Mouse (Mus musculus): ENCODE measurements around the gene Dgkg. TPM values are rescaled to one million over a fixed set of nuclear protein-coding genes. Genes with fewer than 3 reads are reported as not detected.

Gene Dgkg
- total RNA-seq, 4 experiments from 2014 or later: 53.2 to 63.0 (median 55.1) TPM

DNA sequence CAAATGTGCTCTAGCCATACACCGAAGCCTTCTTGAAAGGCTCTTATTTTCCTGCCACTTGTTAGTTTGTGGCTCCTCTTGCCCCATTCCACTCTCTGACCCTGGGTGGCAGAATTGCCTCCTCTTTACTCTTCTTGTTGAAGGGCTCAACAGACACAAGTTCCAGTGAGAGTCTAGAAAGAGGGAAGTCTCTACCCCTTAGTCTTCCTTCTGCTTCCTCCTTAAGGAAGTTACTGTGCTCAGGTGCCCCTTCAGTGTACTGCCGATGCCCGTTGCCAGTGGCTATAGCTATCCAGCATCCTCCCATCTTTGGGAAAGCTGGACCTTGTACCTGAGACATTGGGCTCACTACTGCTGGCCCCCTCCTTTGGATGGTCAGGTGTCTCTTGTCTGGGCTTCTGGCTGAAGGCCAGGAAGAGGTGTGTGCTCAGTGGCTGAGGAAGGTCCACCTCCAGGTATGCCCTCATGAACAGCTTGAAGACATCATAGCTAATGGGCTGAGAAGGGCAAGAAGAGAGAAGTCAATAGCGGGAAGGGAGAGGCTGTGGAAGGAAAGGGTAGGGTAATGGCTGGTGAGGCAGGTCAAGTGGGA lies 56.8 kb downstream of the Dgkg start:
- DNase-seq (ENCODE audit: low spot score in 2 of 2): no peak

GRCm38 (mm10) chr16:22598741-22599140 lies 58.3 kb downstream of the Dgkg start:
- no peak for DNase-seq (ENCODE audit: low spot score in 2 of 2)

GRCm38 (mm10) chr16:22596394-22596793 lies 60.6 kb downstream of the Dgkg start:
- DNase-seq (ENCODE audit: low spot score in 2 of 2): no peak

GRCm38 (mm10) chr16:22593907-22594306 lies 63.1 kb downstream of the Dgkg start:
- DNase-seq (ENCODE audit: low spot score in 2 of 2): no peak

- no peak for DNase-seq (ENCODE audit: low spot score in 2 of 2)
Observed at GRCm38 (mm10) chr16:22589619-22590018, 67.4 kb downstream of the Dgkg start.

GRCm38 (mm10) chr16:22586151-22586836 lies 70.7 kb downstream of the Dgkg start:
- DNase-seq (ENCODE audit: low spot score in 2 of 2): no peak

DNA sequence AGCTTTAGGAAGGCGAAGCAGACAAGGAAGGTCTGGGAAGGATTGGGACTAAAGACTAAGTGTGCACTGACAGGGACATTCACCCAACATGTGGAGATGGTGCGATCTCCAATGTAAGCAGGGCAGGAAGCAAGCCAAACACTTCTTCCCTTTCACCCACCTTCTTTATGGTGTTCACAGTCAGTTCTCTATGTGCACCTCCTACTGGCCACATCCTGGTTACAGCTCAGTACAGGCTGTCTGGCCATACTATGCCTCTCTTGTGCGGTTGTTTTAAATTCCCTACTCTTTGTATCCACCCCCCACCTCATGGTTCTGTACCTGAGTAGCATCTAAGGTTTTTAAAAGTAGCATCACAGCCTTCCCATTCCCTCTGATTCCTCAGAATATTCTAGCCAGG lies 71.5 kb downstream of the Dgkg start:
- DNase-seq (ENCODE audit: low spot score in 2 of 2): no peak

- no peak for DNase-seq (ENCODE audit: low spot score in 2 of 2)
Observed at GRCm38 (mm10) chr16:22583401-22583800, 73.6 kb downstream of the Dgkg start.

- DNase-seq (ENCODE audit: low spot score in 2 of 2): no peak
Observed at GRCm38 (mm10) chr16:22582173-22582929, 74.7 kb downstream of the Dgkg start.

DNA sequence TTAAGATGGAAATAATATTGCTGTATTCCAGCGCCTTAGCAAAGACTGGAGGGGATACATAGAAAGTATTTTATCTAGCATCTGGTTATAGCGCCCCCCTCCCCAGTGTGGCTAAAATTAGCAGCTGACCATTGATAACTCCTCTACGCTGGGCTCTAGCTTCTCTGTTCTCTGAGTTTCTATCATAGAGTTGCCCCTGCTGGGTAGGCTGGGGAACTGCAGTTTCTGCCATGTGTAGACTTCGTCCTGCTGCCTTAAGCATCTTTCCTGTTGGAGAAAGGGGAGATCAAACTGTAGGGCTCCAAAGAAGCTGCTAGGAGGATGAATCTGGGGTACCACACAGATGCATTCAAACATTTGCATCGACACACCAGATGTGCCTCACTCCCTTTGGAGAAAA lies 76.9 kb downstream of the Dgkg start:
- DNase-seq (ENCODE audit: low spot score in 2 of 2): no peak

DNA sequence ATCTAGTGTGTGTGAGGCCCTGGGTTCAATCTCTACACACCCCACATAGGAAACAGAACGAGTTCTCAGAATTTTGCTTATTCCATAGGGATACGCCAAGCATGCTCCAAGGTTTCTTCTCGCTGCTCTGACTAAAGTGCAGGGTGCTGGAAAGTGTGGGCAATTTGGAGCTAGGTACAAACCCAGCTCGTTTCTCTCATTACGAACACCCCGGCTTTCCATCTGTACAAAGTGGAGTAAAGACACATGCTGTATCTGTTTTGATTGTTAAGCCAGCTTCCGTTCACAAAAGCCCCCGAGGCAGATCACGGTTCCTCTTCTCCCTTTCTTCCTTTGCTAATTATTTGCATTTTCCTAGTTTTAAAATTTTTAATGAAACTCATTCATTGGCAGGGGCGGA lies 78.1 kb downstream of the Dgkg start:
- no peak for DNase-seq (ENCODE audit: low spot score in 2 of 2)

DNA sequence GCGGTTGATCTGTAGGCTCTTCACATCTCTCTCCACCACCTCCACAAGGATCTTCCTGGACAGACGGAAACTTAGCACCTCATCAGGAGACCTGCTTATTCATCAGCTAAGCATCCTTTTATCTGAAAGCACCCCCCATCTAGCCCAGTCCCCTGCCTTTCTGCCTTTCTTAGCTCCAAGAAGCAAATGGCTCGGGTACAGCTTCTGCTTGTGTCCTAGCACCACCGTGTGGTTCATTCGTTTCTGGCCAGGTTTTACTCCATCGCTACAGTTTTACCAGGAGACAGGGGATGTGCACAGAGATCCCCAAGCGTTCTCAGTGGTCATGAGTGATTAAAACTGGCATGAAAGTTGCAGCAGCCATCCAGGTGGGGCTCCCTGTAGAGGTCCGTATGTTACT lies 79.4 kb downstream of the Dgkg start:
- DNase-seq (ENCODE audit: low spot score in 2 of 2): no peak

GRCm38 (mm10) chr16:22574164-22574563 lies 82.9 kb downstream of the Dgkg start:
- DNase-seq (ENCODE audit: low spot score in 2 of 2): no peak

- DNase-seq (ENCODE audit: low spot score in 2 of 2): no peak
Observed at GRCm38 (mm10) chr16:22572641-22573341, 84.2 kb downstream of the Dgkg start.

- DNase-seq (ENCODE audit: low spot score in 2 of 2): no peak
Observed at GRCm38 (mm10) chr16:22564907-22565272, 92.1 kb downstream of the Dgkg start.

- peak in 1 of 2 experiments; percentile 46 for DNase-seq (ENCODE audit: low spot score in 2 of 2)
Observed at GRCm38 (mm10) chr16:22564259-22564906, 92.6 kb downstream of the Dgkg start.

- DNase-seq (ENCODE audit: low spot score in 2 of 2): no peak
Observed at GRCm38 (mm10) chr16:22563594-22563993, 93.4 kb downstream of the Dgkg start.

- no peak for DNase-seq (ENCODE audit: low spot score in 2 of 2)
Observed at GRCm38 (mm10) chr16:22554996-22555395, 102.0 kb downstream of the Dgkg start.

GRCm38 (mm10) chr16:22552351-22552750 lies 104.7 kb downstream of the Dgkg start:
- DNase-seq (ENCODE audit: low spot score in 2 of 2): no peak

DNA sequence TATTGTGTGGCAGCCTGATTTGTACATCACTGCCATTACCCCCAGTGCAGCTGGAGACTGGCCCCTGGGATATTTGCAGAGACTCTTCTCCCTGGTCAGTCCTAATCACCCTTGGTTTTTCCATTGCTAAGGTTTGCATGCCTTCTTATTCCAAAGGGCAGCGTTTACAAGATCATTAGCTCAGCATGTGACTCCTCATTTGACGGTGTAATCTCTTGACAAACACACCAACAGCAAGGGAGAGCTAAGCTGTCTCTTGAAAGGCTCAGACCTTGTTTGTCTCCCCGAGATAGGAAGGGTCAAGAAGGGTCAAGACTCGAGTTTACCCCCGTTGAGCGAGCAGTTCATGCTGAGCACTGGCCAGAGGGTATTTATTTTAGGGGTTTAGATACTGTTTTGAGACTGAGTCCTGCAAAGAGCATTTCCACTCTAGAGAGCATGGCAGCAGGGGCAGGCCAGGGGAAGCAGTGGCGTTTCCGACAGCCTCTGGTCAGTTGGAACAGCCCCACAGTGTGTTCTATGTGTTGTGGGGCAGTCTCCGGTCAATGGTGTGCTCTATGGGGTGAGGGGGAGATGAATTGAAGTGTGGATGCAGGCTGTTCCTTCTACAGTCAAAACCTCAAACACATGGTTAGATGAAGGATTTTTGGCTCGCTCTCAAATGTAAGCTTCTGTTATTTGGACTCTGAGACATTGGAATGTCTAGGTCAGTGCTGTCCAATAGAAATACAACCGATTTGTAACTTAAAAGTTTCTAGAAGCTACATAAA lies 105.6 kb downstream of the Dgkg start:
- DNase-seq (ENCODE audit: low spot score in 2 of 2): no peak

- no peak for DNase-seq (ENCODE audit: low spot score in 2 of 2)
Observed at GRCm38 (mm10) chr16:22549346-22549745, 107.7 kb downstream of the Dgkg start.
